Mouse (Mus musculus): ENCODE results near the gene Apeh. TPM values are rescaled to one million over a fixed set of nuclear protein-coding genes. Genes with fewer than 3 reads are reported as not detected.
A peak's percentile ranks its signal among the peaks of the same experiment; 100 is the strongest.
"Not testable (repeated sequence)": the region's sequence is repeated elsewhere in the genome, so short reads cannot be mapped to it uniquely, and the experiment has no call there.

Gene Apeh
- polyA plus RNA-seq, 1 experiment from 2014 or later, result 60.9 TPM

GRCm38 (mm10) chr9:108136225-108136624 is 41.8 kb upstream of the Apeh start:
- Histone ChIP-seq H3K9me3 (ENCODE audit: control insufficient read depth, low read length) (no peaks in the 10 kb centered on the region), H3K4me1 (ENCODE audit: control insufficient read depth, insufficient read depth, low read depth, low read length) (no peaks in the 10 kb centered on the region), H3K27me3 (replicated peaks; ENCODE audit: control insufficient read depth, insufficient read depth, low read length) (no peaks in the 10 kb centered on the region), H3K4me2 (ENCODE audit: low read length) (no peak overlapping the region), H3K4me3 (ENCODE audit: low read length) (no peak overlapping the region), H3K9ac (ENCODE audit: low read depth, low read length) (no peak overlapping the region), H3K27ac (ENCODE audit: low read depth, low read length) (no peak overlapping the region), H3K36me3 (ENCODE audit: control insufficient read depth, insufficient read depth, low read length) (peaks cover 8% of the 10 kb centered on the region)
- no peak for ATAC-seq
- 38% methylated on average over 1 of the region's 1 CpGs for WGBS

- H3K4me2 ChIP-seq (ENCODE audit: low read length); H3K4me3 ChIP-seq (ENCODE audit: low read length); H3K27me3 ChIP-seq (replicated peaks; ENCODE audit: control insufficient read depth, insufficient read depth, low read length); H3K9ac ChIP-seq (ENCODE audit: low read depth, low read length); H3K9me3 ChIP-seq (ENCODE audit: control insufficient read depth, low read length); ATAC-seq; H3K27ac ChIP-seq (ENCODE audit: low read depth, low read length); H3K4me1 ChIP-seq (ENCODE audit: control insufficient read depth, insufficient read depth, low read depth, low read length); H3K36me3 ChIP-seq (ENCODE audit: control insufficient read depth, insufficient read depth, low read length): not testable (repeated sequence)
- WGBS, result 96% methylated on average over 3 of the region's 3 CpGs
Observed at GRCm38 (mm10) chr9:108135679-108136078, 41.3 kb upstream of the Apeh start.

- Histone ChIP-seq H3K9ac (ENCODE audit: low read depth, low read length) (no peak overlapping the region), H3K4me1 (ENCODE audit: control insufficient read depth, insufficient read depth, low read depth, low read length) (no peaks in the 10 kb centered on the region), H3K4me3 (ENCODE audit: low read length) (no peak overlapping the region), H3K27me3 (replicated peaks; ENCODE audit: control insufficient read depth, insufficient read depth, low read length) (no peaks in the 10 kb centered on the region), H3K9me3 (ENCODE audit: control insufficient read depth, low read length) (no peaks in the 10 kb centered on the region), H3K36me3 (ENCODE audit: control insufficient read depth, insufficient read depth, low read length) (peaks cover 2% of the 10 kb centered on the region), H3K4me2 (ENCODE audit: low read length) (no peak overlapping the region), H3K27ac (ENCODE audit: low read depth, low read length) (no peak overlapping the region)
- no peak for ATAC-seq
- WGBS, result 67% methylated on average over 1 of the region's 1 CpGs
Observed at GRCm38 (mm10) chr9:108133478-108133877, 39.1 kb upstream of the Apeh start.

- H3K4me1 ChIP-seq (ENCODE audit: control insufficient read depth, insufficient read depth, low read depth, low read length), result no peaks in the 10 kb centered on the region
- no peaks in the 10 kb centered on the region for H3K9me3 ChIP-seq (ENCODE audit: control insufficient read depth, low read length)
- H3K27me3 ChIP-seq (replicated peaks; ENCODE audit: control insufficient read depth, insufficient read depth, low read length), result no peaks in the 10 kb centered on the region
- no peaks in the 10 kb centered on the region for H3K36me3 ChIP-seq (ENCODE audit: control insufficient read depth, insufficient read depth, low read length)
- no peak overlapping the region for H3K27ac ChIP-seq (ENCODE audit: low read depth, low read length)
- H3K4me3 ChIP-seq (ENCODE audit: low read length), result no peak overlapping the region
- no peak for ATAC-seq
- H3K9ac ChIP-seq (ENCODE audit: low read depth, low read length), result no peak overlapping the region
- no peak overlapping the region for H3K4me2 ChIP-seq (ENCODE audit: low read length)
- 98% methylated on average over 3 of the region's 3 CpGs for WGBS
Observed at GRCm38 (mm10) chr9:108132373-108132772, 38.0 kb upstream of the Apeh start.

- Histone ChIP-seq H3K4me1 (ENCODE audit: control insufficient read depth, insufficient read depth, low read depth, low read length) (no peaks in the 10 kb centered on the region), H3K9me3 (ENCODE audit: control insufficient read depth, low read length) (no peaks in the 10 kb centered on the region), H3K27me3 (replicated peaks; ENCODE audit: control insufficient read depth, insufficient read depth, low read length) (no peaks in the 10 kb centered on the region), H3K27ac (ENCODE audit: low read depth, low read length) (no peak overlapping the region), H3K4me3 (ENCODE audit: low read length) (no peak overlapping the region), H3K4me2 (ENCODE audit: low read length) (no peak overlapping the region), H3K9ac (ENCODE audit: low read depth, low read length) (no peak overlapping the region), H3K36me3 (ENCODE audit: control insufficient read depth, insufficient read depth, low read length) (no peaks in the 10 kb centered on the region)
- ATAC-seq, result no peak
- 86% methylated on average over 5 of the region's 5 CpGs for WGBS
Observed at GRCm38 (mm10) chr9:108131502-108131901, 37.1 kb upstream of the Apeh start.

GRCm38 (mm10) chr9:108129042-108129948 is 34.9 kb upstream of the Apeh start:
- WGBS, result 83% methylated on average over 13 of the region's 13 CpGs
- H3K27ac ChIP-seq (ENCODE audit: low read depth, low read length), result no peak overlapping the region
- H3K4me2 ChIP-seq (ENCODE audit: low read length), result no peak overlapping the region
- ATAC-seq, result no peak
- H3K9me3 ChIP-seq (ENCODE audit: control insufficient read depth, low read length), result no peaks in the 10 kb centered on the region
- H3K36me3 ChIP-seq (ENCODE audit: control insufficient read depth, insufficient read depth, low read length), result no peaks in the 10 kb centered on the region
- no peaks in the 10 kb centered on the region for H3K27me3 ChIP-seq (replicated peaks; ENCODE audit: control insufficient read depth, insufficient read depth, low read length)
- no peaks in the 10 kb centered on the region for H3K4me1 ChIP-seq (ENCODE audit: control insufficient read depth, insufficient read depth, low read depth, low read length)
- H3K9ac ChIP-seq (ENCODE audit: low read depth, low read length), result no peak overlapping the region
- no peak overlapping the region for H3K4me3 ChIP-seq (ENCODE audit: low read length)

- Histone ChIP-seq H3K4me1 (ENCODE audit: control insufficient read depth, insufficient read depth, low read depth, low read length) (no peaks in the 10 kb centered on the region), H3K36me3 (ENCODE audit: control insufficient read depth, insufficient read depth, low read length) (no peaks in the 10 kb centered on the region), H3K4me3 (ENCODE audit: low read length) (no peak overlapping the region), H3K27me3 (replicated peaks; ENCODE audit: control insufficient read depth, insufficient read depth, low read length) (no peaks in the 10 kb centered on the region), H3K4me2 (ENCODE audit: low read length) (no peak overlapping the region), H3K27ac (ENCODE audit: low read depth, low read length) (no peak overlapping the region), H3K9me3 (ENCODE audit: control insufficient read depth, low read length) (no peaks in the 10 kb centered on the region), H3K9ac (ENCODE audit: low read depth, low read length) (no peak overlapping the region)
- WGBS, result 86% methylated on average over 11 of the region's 11 CpGs
- no peak for ATAC-seq
Observed at GRCm38 (mm10) chr9:108128248-108128647, 33.8 kb upstream of the Apeh start.

GRCm38 (mm10) chr9:108126436-108127180 is 32.2 kb upstream of the Apeh start:
- no peak for ATAC-seq
- Histone ChIP-seq H3K4me1 (ENCODE audit: control insufficient read depth, insufficient read depth, low read depth, low read length) (no peaks in the 10 kb centered on the region), H3K36me3 (ENCODE audit: control insufficient read depth, insufficient read depth, low read length) (no peaks in the 10 kb centered on the region), H3K9ac (ENCODE audit: low read depth, low read length) (no peak overlapping the region), H3K4me2 (ENCODE audit: low read length) (no peak overlapping the region), H3K27me3 (replicated peaks; ENCODE audit: control insufficient read depth, insufficient read depth, low read length) (no peaks in the 10 kb centered on the region), H3K9me3 (ENCODE audit: control insufficient read depth, low read length) (no peaks in the 10 kb centered on the region), H3K4me3 (ENCODE audit: low read length) (no peak overlapping the region), H3K27ac (ENCODE audit: low read depth, low read length) (no peak overlapping the region)
- 86% methylated on average over 17 of the region's 17 CpGs for WGBS

GRCm38 (mm10) chr9:108125731-108126130 is 31.3 kb upstream of the Apeh start:
- Histone ChIP-seq H3K4me2 (ENCODE audit: low read length) (no peak overlapping the region), H3K27ac (ENCODE audit: low read depth, low read length) (no peak overlapping the region), H3K27me3 (replicated peaks; ENCODE audit: control insufficient read depth, insufficient read depth, low read length) (no peaks in the 10 kb centered on the region), H3K9me3 (ENCODE audit: control insufficient read depth, low read length) (no peaks in the 10 kb centered on the region), H3K9ac (ENCODE audit: low read depth, low read length) (no peak overlapping the region), H3K4me1 (ENCODE audit: control insufficient read depth, insufficient read depth, low read depth, low read length) (no peaks in the 10 kb centered on the region), H3K4me3 (ENCODE audit: low read length) (no peak overlapping the region), H3K36me3 (ENCODE audit: control insufficient read depth, insufficient read depth, low read length) (no peaks in the 10 kb centered on the region)
- ATAC-seq, result 0 out of 2 replicates have a peak, but pooled peaks have one; percentile 29
- WGBS, result 75% methylated on average over 8 of the region's 8 CpGs
